Mouse (Mus musculus): ENCODE measurements at regions not wholly inside any gene's neighbourhood (a gene's known extent, or its start where the extent isn't known, plus 50 kb on each side); places are given as distances from the start of the nearest gene placed in this dataset.

DNA sequence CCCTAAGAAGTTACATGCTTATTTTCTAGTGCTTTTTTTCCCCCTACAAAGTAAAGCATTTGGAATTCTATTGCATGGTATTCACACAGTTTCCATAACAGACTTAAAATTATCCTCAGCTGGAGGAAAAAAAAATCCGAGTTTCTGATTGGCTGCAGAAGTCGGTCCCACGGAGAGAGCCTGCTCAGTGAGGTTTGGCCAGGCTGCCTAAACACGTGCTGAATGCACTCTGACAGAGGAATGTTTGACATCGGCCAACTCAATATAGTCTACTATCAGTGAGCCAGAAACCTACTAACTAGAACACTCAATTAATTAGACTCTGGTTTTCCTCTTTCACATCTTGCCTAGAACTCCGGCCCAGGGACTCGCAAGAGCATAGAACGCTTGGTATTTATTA lies 204.9 kb downstream of the Rab11fip2 start:
- TF ChIP-seq CTCF (IDR thresholded peaks at IDR 0.05; ENCODE audit: low read depth) (no peak), EP300 (optimal IDR thresholded peaks at IDR 0.05) (no peak)

Measured in stomach, postnatal 0 days (tissue).